Mouse (Mus musculus): ENCODE data around the gene Ccdc194. TPM values are rescaled to one million over a fixed set of nuclear protein-coding genes. Genes with fewer than 3 reads are reported as not detected.
"Not testable (repeated sequence)": the region's sequence is repeated elsewhere in the genome, so short reads cannot be mapped to it uniquely, and the experiment has no call there.

Gene Ccdc194
- polyA plus RNA-seq, 1 experiment: not detected

DNA sequence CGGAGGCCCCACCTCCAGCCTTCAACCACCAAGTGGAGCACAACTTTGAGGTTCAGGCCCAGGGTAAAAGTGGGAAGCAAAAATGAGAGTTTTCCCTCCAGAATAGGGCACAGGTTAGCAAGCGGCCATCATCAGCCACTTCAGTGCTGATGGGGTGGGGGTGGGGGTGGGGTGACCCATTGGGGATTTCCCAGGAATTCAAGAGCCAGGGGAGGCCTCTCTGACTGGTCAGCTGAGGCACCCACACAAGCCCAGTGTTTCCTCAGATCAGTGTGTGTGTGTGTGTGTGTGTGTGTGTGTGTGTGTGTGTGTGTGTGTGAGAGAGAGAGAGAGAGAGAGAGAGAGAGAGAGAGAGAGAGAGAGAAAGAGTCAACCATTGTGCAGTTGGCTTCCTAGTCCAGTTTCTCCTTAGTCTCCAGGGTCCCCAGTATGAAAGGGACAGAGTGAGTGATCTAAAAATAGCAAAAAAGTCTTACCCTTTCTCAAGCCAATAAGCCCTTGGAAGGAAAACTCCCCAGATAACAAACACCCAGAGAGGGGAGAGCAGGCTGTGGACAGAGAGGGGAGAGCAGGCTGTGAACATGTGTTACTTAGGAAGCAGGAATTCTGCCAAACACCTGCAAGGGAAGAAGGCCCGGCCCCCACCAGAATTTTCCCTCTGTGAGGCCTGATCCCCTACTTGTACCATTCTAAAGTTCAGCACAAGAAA is 1.8 kb upstream of the Ccdc194 start:
- Histone ChIP-seq H3K27ac (ENCODE audit: control insufficient read depth, insufficient read depth, low read depth, low read length, poor library complexity) (no peak overlapping the region), H3K4me3 (replicated peaks; ENCODE audit: control insufficient read depth, low read depth, low read length) (no peak overlapping the region), H3K4me1 (ENCODE audit: control insufficient read depth, insufficient read depth, low read length) (peaks cover 2% of the 10 kb centered on the region)
- WGBS: 63% methylated on average over 3 of the region's 3 CpGs
- TF ChIP-seq CTCF (IDR thresholded peaks at IDR 0.05; ENCODE audit: control insufficient read depth, insufficient read depth, low read length): no peak

DNA sequence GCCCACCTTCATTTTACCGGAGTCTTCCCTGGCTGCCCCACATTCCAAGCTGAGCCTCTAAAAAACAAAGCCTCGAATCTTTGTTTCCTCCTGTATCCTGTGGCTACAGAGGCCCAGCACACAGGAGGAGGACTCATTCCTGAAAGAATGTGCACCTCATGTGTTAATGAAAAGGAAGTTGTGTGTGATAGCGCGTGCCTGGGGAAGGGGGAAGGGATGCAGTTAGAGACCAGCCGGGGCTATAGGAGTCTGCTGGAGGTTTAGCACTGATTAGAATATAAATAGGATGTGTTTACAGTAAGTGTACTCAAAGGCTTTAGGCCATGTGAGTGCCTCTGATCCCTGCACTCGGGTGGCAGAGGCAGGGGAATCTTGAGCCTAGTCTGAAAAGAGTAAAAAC is 761 bp upstream of the Ccdc194 start:
- no peak overlapping the region for H3K27ac ChIP-seq (ENCODE audit: control insufficient read depth, insufficient read depth, low read depth, low read length, poor library complexity)
- 36% methylated on average over 6 of the region's 6 CpGs for WGBS
- TF ChIP-seq CTCF (IDR thresholded peaks at IDR 0.05; ENCODE audit: control insufficient read depth, insufficient read depth, low read length): no peak
- H3K4me1 ChIP-seq (ENCODE audit: control insufficient read depth, insufficient read depth, low read length): peaks cover 2% of the 10 kb centered on the region
- no peak overlapping the region for H3K4me3 ChIP-seq (replicated peaks; ENCODE audit: control insufficient read depth, low read depth, low read length)

DNA sequence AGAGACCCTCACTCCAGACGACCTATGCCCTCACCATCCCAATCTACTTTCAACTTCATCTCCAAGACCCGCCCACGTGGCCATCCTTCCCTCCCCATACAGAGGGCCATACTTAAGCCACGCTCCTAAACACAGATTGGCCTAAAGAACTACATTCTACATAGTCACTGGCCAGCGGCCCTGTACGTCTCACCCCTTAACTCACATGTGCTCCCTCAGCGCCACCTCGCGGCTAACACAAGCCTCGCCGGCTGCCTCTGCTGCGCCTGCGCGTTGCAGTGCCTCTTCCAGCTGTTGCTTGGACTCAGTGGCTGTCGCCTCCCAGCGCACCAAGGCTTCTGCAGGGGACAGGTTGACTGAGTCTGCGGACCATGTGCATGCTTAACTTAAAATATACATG is 3.9 kb downstream of the Ccdc194 start:
- no peak overlapping the region for H3K4me3 ChIP-seq (replicated peaks; ENCODE audit: control insufficient read depth, low read depth, low read length)
- peak; percentile 92 for TF ChIP-seq CTCF (IDR thresholded peaks at IDR 0.05; ENCODE audit: control insufficient read depth, insufficient read depth, low read length)
- no peak for TF ChIP-seq POLR2A (IDR thresholded peaks at IDR 0.05; ENCODE audit: borderline replicate concordance, control insufficient read depth, low read depth, low read length)
- H3K27ac ChIP-seq (ENCODE audit: control insufficient read depth, insufficient read depth, low read depth, low read length, poor library complexity): no peak overlapping the region
- 3% methylated on average over 17 of the region's 17 CpGs for WGBS
- no peaks in the 10 kb centered on the region; the same call in 1 of the 2 replicates for H3K4me1 ChIP-seq (ENCODE audit: control insufficient read depth, insufficient read depth, low read length)

DNA sequence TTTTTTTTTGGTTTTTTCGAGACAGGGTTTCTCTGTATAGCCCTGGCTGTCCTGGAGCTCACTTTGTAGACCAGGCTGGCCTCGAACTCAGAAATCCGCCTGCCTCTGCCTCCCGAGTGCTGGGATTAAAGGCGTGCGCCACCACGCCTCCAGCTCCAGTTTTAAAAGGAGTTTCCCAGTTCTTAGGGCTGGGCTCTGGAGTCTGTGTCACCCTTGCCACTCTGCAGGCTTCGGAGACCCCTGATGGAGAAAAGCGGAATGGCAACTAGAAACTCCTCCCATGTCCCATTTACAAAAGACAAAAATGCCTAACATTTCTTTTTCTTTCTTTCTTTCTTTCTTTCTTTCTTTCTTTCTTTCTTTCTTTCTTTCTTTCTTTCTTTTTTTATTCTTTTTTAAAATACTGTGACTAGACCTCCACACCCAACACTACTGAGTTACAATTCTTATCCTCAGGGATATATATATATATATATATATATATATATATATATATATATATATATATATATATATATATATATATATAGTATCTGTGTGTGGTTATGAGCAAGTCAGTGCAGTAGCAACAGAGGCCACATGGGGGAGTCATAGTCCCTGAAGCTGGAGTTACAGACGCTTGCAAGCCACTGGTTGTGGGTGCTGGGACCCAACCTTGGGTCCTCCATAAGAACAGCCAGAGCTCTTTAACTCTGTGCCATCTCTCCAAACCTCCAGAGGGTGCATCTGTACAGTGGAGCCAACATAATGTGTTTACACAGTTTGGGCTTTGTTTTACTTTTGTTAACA is 6.3 kb downstream of the Ccdc194 start:
- WGBS: 13% methylated on average over 10 of the region's 10 CpGs
- not testable (repeated sequence) for H3K27ac ChIP-seq (ENCODE audit: control insufficient read depth, insufficient read depth, low read depth, low read length, poor library complexity); H3K4me3 ChIP-seq (replicated peaks; ENCODE audit: control insufficient read depth, low read depth, low read length); H3K4me1 ChIP-seq (ENCODE audit: control insufficient read depth, insufficient read depth, low read length)
- peak; percentile 43 for TF ChIP-seq CTCF (IDR thresholded peaks at IDR 0.05; ENCODE audit: control insufficient read depth, insufficient read depth, low read length)

DNA sequence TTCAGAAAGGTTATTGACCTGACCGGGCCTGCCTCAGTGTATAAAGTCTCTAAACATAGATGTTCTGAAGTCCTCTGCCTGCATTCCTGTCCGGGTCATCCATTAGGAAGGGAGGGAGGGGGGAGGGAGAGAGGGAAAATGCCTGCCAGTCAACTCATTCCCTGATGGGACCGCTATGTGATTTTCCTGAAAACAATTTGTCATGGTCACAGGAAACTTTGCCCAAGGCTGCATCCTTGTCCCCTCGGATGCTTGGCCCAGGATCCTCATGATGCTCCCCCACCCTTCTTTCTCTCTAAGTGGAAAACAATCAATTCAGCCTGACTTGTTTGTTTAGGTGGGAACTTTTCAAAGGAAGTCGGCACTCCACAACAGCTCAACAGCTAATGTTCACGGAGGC is 8.7 kb downstream of the Ccdc194 start:
- WGBS: 70% methylated on average over 6 of the region's 6 CpGs
- no peaks in the 10 kb centered on the region; the same call in 1 of the 2 replicates for H3K4me1 ChIP-seq (ENCODE audit: control insufficient read depth, insufficient read depth, low read length)
- TF ChIP-seq CTCF (IDR thresholded peaks at IDR 0.05; ENCODE audit: control insufficient read depth, insufficient read depth, low read length): no peak
- TF ChIP-seq POLR2A (IDR thresholded peaks at IDR 0.05; ENCODE audit: borderline replicate concordance, control insufficient read depth, low read depth, low read length): no peak
- no peak overlapping the region for H3K4me3 ChIP-seq (replicated peaks; ENCODE audit: control insufficient read depth, low read depth, low read length)
- no peak overlapping the region for H3K27ac ChIP-seq (ENCODE audit: control insufficient read depth, insufficient read depth, low read depth, low read length, poor library complexity)

DNA sequence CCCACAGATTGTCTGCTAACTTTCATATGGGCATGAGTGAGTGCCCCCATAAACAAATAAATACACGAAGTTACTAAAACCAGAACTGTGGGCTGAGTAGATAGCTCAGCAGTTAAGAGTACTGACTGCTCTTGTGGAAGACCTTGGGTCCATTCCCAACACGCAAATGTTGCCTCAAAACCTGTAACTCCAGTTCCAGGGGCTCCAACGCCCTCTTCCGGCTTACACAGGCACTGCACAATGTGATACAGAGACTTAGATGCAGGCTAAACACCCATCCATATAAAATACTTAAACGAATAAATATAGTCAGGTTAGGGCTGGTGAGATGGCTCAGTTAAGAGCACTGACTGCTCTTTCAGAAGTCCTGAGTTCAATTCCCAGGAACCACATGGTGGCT is 10.5 kb downstream of the Ccdc194 start:
- no peak for TF ChIP-seq POLR2A (IDR thresholded peaks at IDR 0.05; ENCODE audit: borderline replicate concordance, control insufficient read depth, low read depth, low read length)
- no peak for TF ChIP-seq CTCF (IDR thresholded peaks at IDR 0.05; ENCODE audit: control insufficient read depth, insufficient read depth, low read length)
- Histone ChIP-seq H3K27ac (ENCODE audit: control insufficient read depth, insufficient read depth, low read depth, low read length, poor library complexity) (no peak overlapping the region), H3K4me1 (ENCODE audit: control insufficient read depth, insufficient read depth, low read length) (peaks cover 1% of the 10 kb centered on the region), H3K4me3 (replicated peaks; ENCODE audit: control insufficient read depth, low read depth, low read length) (no peak overlapping the region)
- 71% methylated on average over 5 of the region's 5 CpGs for WGBS

DNA sequence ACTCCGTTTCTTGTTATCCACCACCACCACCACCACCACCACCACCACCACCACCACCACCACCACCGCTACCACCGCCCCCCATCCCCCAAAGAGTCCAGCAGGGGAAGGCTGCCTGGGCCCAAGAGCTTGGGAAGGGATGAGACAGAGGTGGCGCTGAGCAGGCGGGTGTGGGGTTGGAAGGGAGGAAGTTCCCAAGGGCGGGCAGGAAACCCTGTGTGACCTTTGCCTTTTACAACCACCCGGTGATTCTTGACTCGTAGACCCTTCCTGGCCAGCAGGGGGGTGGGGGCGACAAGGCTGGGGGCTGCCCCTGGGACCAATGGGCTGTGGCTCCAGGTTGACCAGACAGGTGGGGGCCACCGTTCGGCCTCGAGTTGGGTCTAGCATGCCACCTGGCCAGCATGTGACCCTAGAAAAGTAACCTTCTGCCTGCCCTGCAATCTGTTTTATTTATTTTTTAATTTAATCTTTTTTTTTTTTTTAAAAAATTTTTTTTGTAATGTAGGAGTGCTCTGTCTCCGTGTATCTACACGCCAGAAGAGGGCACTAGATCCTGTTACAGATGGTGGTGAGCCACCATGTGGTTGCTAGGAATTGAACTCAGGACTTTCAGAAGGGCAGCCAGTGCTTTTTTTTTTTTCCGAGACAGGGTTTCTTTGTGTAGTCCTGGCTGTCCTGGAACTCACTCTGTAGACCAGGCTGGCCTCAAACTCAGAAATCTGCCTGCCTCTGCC is 12.3 kb downstream of the Ccdc194 start:
- no peak for TF ChIP-seq CTCF (IDR thresholded peaks at IDR 0.05; ENCODE audit: control insufficient read depth, insufficient read depth, low read length)
- TF ChIP-seq POLR2A (IDR thresholded peaks at IDR 0.05; ENCODE audit: borderline replicate concordance, control insufficient read depth, low read depth, low read length): no peak
- Histone ChIP-seq H3K4me1 (ENCODE audit: control insufficient read depth, insufficient read depth, low read length) (peaks cover 1% of the 10 kb centered on the region), H3K4me3 (replicated peaks; ENCODE audit: control insufficient read depth, low read depth, low read length) (no peak overlapping the region), H3K27ac (ENCODE audit: control insufficient read depth, insufficient read depth, low read depth, low read length, poor library complexity) (no peak overlapping the region)
- WGBS: 23% methylated on average over 15 of the region's 15 CpGs

DNA sequence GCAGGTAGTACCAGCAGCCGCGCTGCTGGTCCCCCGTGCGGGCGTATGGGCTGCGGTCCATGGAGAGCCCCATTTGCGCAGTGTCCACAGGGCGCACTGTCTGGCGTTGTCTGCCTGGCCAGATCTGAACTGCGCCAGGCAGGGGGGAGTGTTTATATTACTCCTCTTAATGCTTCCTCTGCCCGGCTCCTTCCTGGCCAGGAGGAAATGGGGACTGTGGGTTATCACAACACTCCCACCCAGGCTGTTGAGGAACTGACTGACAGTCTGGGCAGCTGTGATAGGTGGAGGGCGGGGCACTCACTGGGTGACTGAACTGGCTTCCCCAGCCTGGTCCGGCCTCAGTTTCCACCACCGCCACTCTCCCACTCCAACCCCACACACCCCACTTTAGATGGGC is 13.9 kb downstream of the Ccdc194 start, which contains the start of gene Plvap:
Plvap (minus strand) TSS at position 109 of the 400 bp plus-strand sequence.
- Histone ChIP-seq H3K4me3 (replicated peaks; ENCODE audit: control insufficient read depth, low read depth, low read length) (peak within 1 kb of the TSS; percentile 13), H3K27ac (ENCODE audit: control insufficient read depth, insufficient read depth, low read depth, low read length, poor library complexity) (no peak within 1 kb of the TSS; the same call in 1 of the 2 replicates), H3K4me1 (ENCODE audit: control insufficient read depth, insufficient read depth, low read length) (peaks cover 1% of the 10 kb centered on the region)
- WGBS: 1% methylated on average over 14 of the region's 14 CpGs
- TF ChIP-seq CTCF (IDR thresholded peaks at IDR 0.05; ENCODE audit: control insufficient read depth, insufficient read depth, low read length): no peak

All from bone marrow, adult 2 months (tissue).